20 mouse cellular contexts compared by ENCODE assay signal in genomic region chr3:147153998-147154397, GRCm38 (mm10).
DNase-seq lines count a peak whose midpoint lies in the region; ATAC-seq lines count a peak whose summit lies in the region.
"Had no signal": no experiment of that assay in that cellular context is flagged by ENCODE, and none has a peak within 500 bp of the region (broad histone marks: within the 10 kb centered on the region; RNA-seq: fewer than 3 reads in every experiment).

No protein-coding gene starts in this region.

- intact Hi-C loops in heart, postnatal 14 days (cut with DNase I) = no loop called here

- H3K4me3 ChIP-seq in embryonic facial prominence, embryonic 15.5 days (replicated peaks) = no peak overlapping the region
- H3K4me3 ChIP-seq in limb, embryonic 11.5 days (ENCODE audit: low read depth, low read length) = no peak overlapping the region
- H3K4me3 ChIP-seq in limb, embryonic 15.5 days = no peak overlapping the region
- H3K4me3 ChIP-seq: forebrain, embryonic 10.5 days; heart, adult 2 months; heart, embryonic 15.5 days; hindbrain, embryonic 10.5 days had no signal

- H3K9me3 ChIP-seq in embryonic facial prominence, embryonic 15.5 days (replicated peaks) = no peaks in the 10 kb centered on the region
- H3K9me3 ChIP-seq in limb, embryonic 11.5 days (ENCODE audit: control insufficient read depth, low read length) = no peaks in the 10 kb centered on the region
- H3K9me3 ChIP-seq in limb, embryonic 15.5 days = no peaks in the 10 kb centered on the region
- H3K9me3 ChIP-seq: forebrain, embryonic 10.5 days; heart, embryonic 15.5 days; hindbrain, embryonic 10.5 days had no signal

- no peaks in the 10 kb centered on the region for H3K4me1 ChIP-seq in embryonic facial prominence, embryonic 15.5 days
- peaks cover 3% of the 10 kb centered on the region; the same call in 1 of the 2 replicates for H3K4me1 ChIP-seq in limb, embryonic 11.5 days (ENCODE audit: control insufficient read depth, insufficient read depth, low read length)
- 0 out of 2 replicates have a peak, but pooled peaks cover 2% of the 10 kb centered on the region for H3K4me1 ChIP-seq in limb, embryonic 15.5 days
- H3K4me1 ChIP-seq: forebrain, embryonic 10.5 days; heart, embryonic 15.5 days; hindbrain, embryonic 10.5 days had no signal

- DNase-seq in heart, adult 11 months = peak; percentile 34
- no peak for DNase-seq in heart, postnatal 14 days
- DNase-seq in limb, embryonic 11.5 days (ENCODE audit: low spot score) = peak; percentile 38
- DNase-seq in neural tube, embryonic 10.5 days (ENCODE audit: extremely low spot score, low spot score) = no peak
- no peak for DNase-seq in cerebellum, adult 9-11 months
- DNase-seq in left cerebral cortex, adult 8-10 months (ENCODE audit: low spot score in 2 of 2) = no peak
- DNase-seq: adrenal gland, adult 8-10 months; adrenal gland, postnatal 36 days; cerebellum, adult 2 months; cerebellum, postnatal 36 days; heart, adult 2 months had no signal

- ATAC-seq in embryonic facial prominence, embryonic 15.5 days (ENCODE audit: insufficient number of reproducible peaks, low FRiP score, low TSS enrichment, low read depth) = 0 out of 2 replicates have a peak, but pooled peaks have one; percentile 39
- ATAC-seq in limb, embryonic 11.5 days (ENCODE audit: insufficient number of reproducible peaks, low FRiP score, low TSS enrichment, low read depth) = no peak
- peak; percentile 48 for ATAC-seq in limb, embryonic 15.5 days (ENCODE audit: insufficient number of reproducible peaks, low FRiP score, low TSS enrichment, low read depth)
- ATAC-seq: forebrain, embryonic 14.5 days; intestine, embryonic 16.5 days had no signal

- no peak overlapping the region for H3K9ac ChIP-seq in embryonic facial prominence, embryonic 15.5 days
- H3K9ac ChIP-seq in limb, embryonic 11.5 days (ENCODE audit: low read length) = no peak overlapping the region
- no peak overlapping the region for H3K9ac ChIP-seq in limb, embryonic 15.5 days
- H3K9ac ChIP-seq: heart, embryonic 15.5 days; hindbrain, embryonic 14.5 days had no signal

- no peaks in the 10 kb centered on the region for H3K27me3 ChIP-seq in embryonic facial prominence, embryonic 15.5 days
- H3K27me3 ChIP-seq in limb, embryonic 11.5 days (ENCODE audit: control insufficient read depth, insufficient read depth, low read length) = no peaks in the 10 kb centered on the region
- no peaks in the 10 kb centered on the region for H3K27me3 ChIP-seq in limb, embryonic 15.5 days
- H3K27me3 ChIP-seq: heart, embryonic 15.5 days had no signal

- 33% methylated on average over 2 of the region's 2 CpGs for WGBS in embryonic facial prominence, embryonic 15.5 days
- WGBS in limb, embryonic 11.5 days = 18% methylated on average over 2 of the region's 2 CpGs
- 27% methylated on average over 2 of the region's 2 CpGs for WGBS in limb, embryonic 15.5 days

- no peak overlapping the region for H3K4me2 ChIP-seq in embryonic facial prominence, embryonic 15.5 days (replicated peaks)
- H3K4me2 ChIP-seq in limb, embryonic 11.5 days (ENCODE audit: low read depth, severe bottlenecking) = no peak overlapping the region
- H3K4me2 ChIP-seq in limb, embryonic 15.5 days = no peak overlapping the region
- H3K4me2 ChIP-seq: heart, embryonic 11.5 days; heart, embryonic 15.5 days; hindbrain, embryonic 14.5 days had no signal

- H3K27ac ChIP-seq in embryonic facial prominence, embryonic 15.5 days (replicated peaks) = no peak overlapping the region
- no peak overlapping the region for H3K27ac ChIP-seq in limb, embryonic 11.5 days (replicated peaks; ENCODE audit: low read depth, low read length)
- H3K27ac ChIP-seq in limb, embryonic 15.5 days = peak overlapping the region; percentile 51; the same call in 1 of the 2 replicates
- H3K27ac ChIP-seq: forebrain, embryonic 10.5 days; heart, adult 2 months; heart, embryonic 15.5 days; hindbrain, embryonic 10.5 days; hindbrain, embryonic 14.5 days had no signal

- H3K36me3 ChIP-seq in embryonic facial prominence, embryonic 15.5 days = no peaks in the 10 kb centered on the region
- H3K36me3 ChIP-seq in limb, embryonic 11.5 days (ENCODE audit: control insufficient read depth, insufficient read depth, low read length) = no peaks in the 10 kb centered on the region
- H3K36me3 ChIP-seq in limb, embryonic 15.5 days = no peaks in the 10 kb centered on the region
- H3K36me3 ChIP-seq: forebrain, embryonic 10.5 days; heart, embryonic 15.5 days; hindbrain, embryonic 10.5 days had no signal

Comparison
In these comparisons a context has a peak if more than half of its experiments do, and no peak if none do; other contexts are left out.
1. DNase-seq: peak in heart, adult 11 months (single experiment) and limb, embryonic 11.5 days (single experiment); none in heart, postnatal 14 days (0 of 2), neural tube, embryonic 10.5 days (single experiment), cerebellum, adult 9-11 months (single experiment) and left cerebral cortex, adult 8-10 months (0 of 2).